Mouse (Mus musculus) kidney, adult 2 months (tissue): ENCODE measurements around the gene Susd3. TPM values are rescaled to one million over a fixed set of nuclear protein-coding genes. Genes with fewer than 3 reads are reported as not detected.

Experiments used
- DNase-seq: peaks from one replicate; pipeline ENCODE4 v3.0.0; 2021
- H3K27ac ChIP-seq: fragments of 200-500 bp; 2 replicates; pipeline ENCODE4 v1.5.1; 2012; ENCODE audit warnings: low read depth, low read length, control low read depth, inconsistent platforms; ENCODE audit not compliant: insufficient read depth
- H3K27me3 ChIP-seq: fragments of 200-500 bp; replicated peaks from 2 replicates; pipeline ENCODE4 v1.6.1; 2012; ENCODE audit warnings: mild to moderate bottlenecking, moderate library complexity, low read length, inconsistent platforms; ENCODE audit not compliant: control insufficient read depth, insufficient read depth
- H3K36me3 ChIP-seq: fragments of 200-500 bp; 2 replicates; pipeline ENCODE4 v1.6.1; 2012; ENCODE audit warnings: mild to moderate bottlenecking, moderate library complexity, low read length, inconsistent platforms; ENCODE audit not compliant: control insufficient read depth, insufficient read depth
- H3K4me1 ChIP-seq: fragments of 200-500 bp; 2 replicates; pipeline ENCODE4 v1.6.1; 2011; ENCODE audit warnings: low read length; ENCODE audit not compliant: control insufficient read depth, insufficient read depth
- H3K4me3 ChIP-seq: fragments of 200-500 bp; 2 replicates; pipeline ENCODE4 v1.5.1; 2011; ENCODE audit warnings: mild to moderate bottlenecking, low read depth, low read length, control low read depth; ENCODE audit not compliant: insufficient read depth
- CTCF ChIP-seq: fragments of 200-500 bp; conservative IDR thresholded peaks from 2 replicates; pipeline ENCODE4 v1.5.1; 2011; ENCODE audit warnings: low read depth, mild to moderate bottlenecking, control low read depth, low read length, moderate library complexity, mixed read lengths; ENCODE audit not compliant: insufficient read depth, insufficient read length
- POLR2A ChIP-seq: fragments of 200-500 bp; IDR thresholded peaks from one replicate; pipeline ENCODE4 v1.6.1; 2011; ENCODE audit warnings: low read depth, low read length, control low read depth
- WGBS: fragments of 180-500 bp; shearing (Covaris S2); methylation state at CpG from one replicate; pipeline ENCODE4 v1.1.7; 2018; 5-methylcytosine and 5-hydroxymethylcytosine counted together
- polyA plus RNA-seq: library from polyadenylated mRNA; depleted of rRNA; stranded (reverse); fragments of >200 nt; gene quantifications from 2 replicates; pipeline ENCODE4 v1.2.3, GENCODE M21; 2012

The Susd3 gene
- polyA plus RNA-seq, 1 experiment = 50.1 TPM

GRCm38 (mm10) chr13:49246011-49246410 lies 2.5 kb downstream of the Susd3 start:
- WGBS = 49% methylated on average over 3 of the region's 3 CpGs
- DNase-seq = peak; percentile 90
- H3K27ac ChIP-seq = peak overlapping the region; percentile 82

GRCm38 (mm10) chr13:49245251-49245650 lies 3.3 kb downstream of the Susd3 start:
- DNase-seq = peak; percentile 92
- H3K27me3 ChIP-seq = no peaks in the 10 kb centered on the region
- WGBS = 57% methylated on average over 4 of the region's 4 CpGs
- no peaks in the 10 kb centered on the region for H3K36me3 ChIP-seq
- H3K4me3 ChIP-seq = peak overlapping the region; percentile 42
- H3K27ac ChIP-seq = peak overlapping the region; percentile 49; the same call in 1 of the 2 replicates
- TF ChIP-seq POLR2A (no peak), CTCF (no peak)
- H3K4me1 ChIP-seq = peaks cover 18% of the 10 kb centered on the region; the same call in 1 of the 2 replicates

More at GRCm38 (mm10) chr13:49246011-49246410, 2.5 kb downstream of the Susd3 start:
- no peak for TF ChIP-seq CTCF
- TF ChIP-seq POLR2A = no peak
- Histone ChIP-seq H3K4me1 (peaks cover 23% of the 10 kb centered on the region; the same call in 1 of the 2 replicates), H3K27me3 (no peaks in the 10 kb centered on the region), H3K36me3 (no peaks in the 10 kb centered on the region), H3K4me3 (peak overlapping the region; percentile 82)

- no peak overlapping the region for H3K27ac ChIP-seq
Measured at GRCm38 (mm10) chr13:49243492-49243891, 5.0 kb downstream of the Susd3 start.

GRCm38 (mm10) chr13:49242321-49243065 lies 6.0 kb downstream of the Susd3 start:
- Histone ChIP-seq H3K4me3 (no peak overlapping the region), H3K27me3 (no peaks in the 10 kb centered on the region), H3K27ac (peak overlapping the region; percentile 36; the same call in 1 of the 2 replicates), H3K4me1 (peaks cover 8% of the 10 kb centered on the region; the same call in 1 of the 2 replicates), H3K36me3 (no peaks in the 10 kb centered on the region)
- 65% methylated on average over 9 of the region's 9 CpGs for WGBS
- DNase-seq = peak; percentile 41
- TF ChIP-seq POLR2A (no peak), CTCF (no peak)

More at GRCm38 (mm10) chr13:49243492-49243891, 5.0 kb downstream of the Susd3 start:
- DNase-seq = no peak
- H3K4me1 ChIP-seq = peaks cover 11% of the 10 kb centered on the region; the same call in 1 of the 2 replicates
- H3K4me3 ChIP-seq = no peak overlapping the region
- no peaks in the 10 kb centered on the region for H3K27me3 ChIP-seq
- WGBS = 81% methylated on average over 2 of the region's 2 CpGs
- TF ChIP-seq POLR2A (no peak), CTCF (no peak)
- no peaks in the 10 kb centered on the region for H3K36me3 ChIP-seq

GRCm38 (mm10) chr13:49238737-49239136 lies 9.8 kb downstream of the Susd3 start:
- no peaks in the 10 kb centered on the region for H3K36me3 ChIP-seq
- no peaks in the 10 kb centered on the region for H3K27me3 ChIP-seq
- DNase-seq = no peak
- TF ChIP-seq CTCF (no peak), POLR2A (no peak)
- H3K27ac ChIP-seq = no peak overlapping the region
- 0 out of 2 replicates have a peak, but pooled peaks cover 2% of the 10 kb centered on the region for H3K4me1 ChIP-seq
- no peak overlapping the region for H3K4me3 ChIP-seq
- WGBS = 95% methylated on average over 8 of the region's 8 CpGs

GRCm38 (mm10) chr13:49237617-49238016 lies 10.9 kb downstream of the Susd3 start:
- DNase-seq = no peak
- Histone ChIP-seq H3K4me3 (no peak overlapping the region), H3K27me3 (no peaks in the 10 kb centered on the region), H3K36me3 (no peaks in the 10 kb centered on the region), H3K4me1 (peaks cover 6% of the 10 kb centered on the region; the same call in 1 of the 2 replicates), H3K27ac (no peak overlapping the region)
- WGBS = 87% methylated on average over 8 of the region's 8 CpGs
- no peak for TF ChIP-seq POLR2A
- no peak for TF ChIP-seq CTCF

- H3K27ac ChIP-seq = no peak overlapping the region
- H3K4me1 ChIP-seq = peaks cover 4% of the 10 kb centered on the region; the same call in 1 of the 2 replicates
- WGBS = 94% methylated on average over 4 of the region's 4 CpGs
- no peaks in the 10 kb centered on the region for H3K36me3 ChIP-seq
- TF ChIP-seq CTCF (no peak; the same call in 1 of the 2 replicates), POLR2A (no peak)
- H3K27me3 ChIP-seq = no peaks in the 10 kb centered on the region
- DNase-seq = no peak
- no peak overlapping the region for H3K4me3 ChIP-seq
Measured at GRCm38 (mm10) chr13:49234711-49235110, 13.8 kb downstream of the Susd3 start.
